Mouse (Mus musculus) urinary bladder, postnatal 0 days (tissue): ENCODE data around the gene Trim21. TPM values are rescaled to one million over a fixed set of nuclear protein-coding genes. Genes with fewer than 3 reads are reported as not detected.

Experiments
- polyA plus RNA-seq: library from polyadenylated mRNA; unstranded; fragments of >200 nt; fragmentation: Nextera tagmentation; extraction: Ambion mirVana; gene quantifications from 2 replicates; pipeline ENCODE4 v1.2.1, GENCODE M21; 2015

Gene Trim21
- polyA plus RNA-seq, result 0.45 and 0.80 TPM in 2 replicates

DNA sequence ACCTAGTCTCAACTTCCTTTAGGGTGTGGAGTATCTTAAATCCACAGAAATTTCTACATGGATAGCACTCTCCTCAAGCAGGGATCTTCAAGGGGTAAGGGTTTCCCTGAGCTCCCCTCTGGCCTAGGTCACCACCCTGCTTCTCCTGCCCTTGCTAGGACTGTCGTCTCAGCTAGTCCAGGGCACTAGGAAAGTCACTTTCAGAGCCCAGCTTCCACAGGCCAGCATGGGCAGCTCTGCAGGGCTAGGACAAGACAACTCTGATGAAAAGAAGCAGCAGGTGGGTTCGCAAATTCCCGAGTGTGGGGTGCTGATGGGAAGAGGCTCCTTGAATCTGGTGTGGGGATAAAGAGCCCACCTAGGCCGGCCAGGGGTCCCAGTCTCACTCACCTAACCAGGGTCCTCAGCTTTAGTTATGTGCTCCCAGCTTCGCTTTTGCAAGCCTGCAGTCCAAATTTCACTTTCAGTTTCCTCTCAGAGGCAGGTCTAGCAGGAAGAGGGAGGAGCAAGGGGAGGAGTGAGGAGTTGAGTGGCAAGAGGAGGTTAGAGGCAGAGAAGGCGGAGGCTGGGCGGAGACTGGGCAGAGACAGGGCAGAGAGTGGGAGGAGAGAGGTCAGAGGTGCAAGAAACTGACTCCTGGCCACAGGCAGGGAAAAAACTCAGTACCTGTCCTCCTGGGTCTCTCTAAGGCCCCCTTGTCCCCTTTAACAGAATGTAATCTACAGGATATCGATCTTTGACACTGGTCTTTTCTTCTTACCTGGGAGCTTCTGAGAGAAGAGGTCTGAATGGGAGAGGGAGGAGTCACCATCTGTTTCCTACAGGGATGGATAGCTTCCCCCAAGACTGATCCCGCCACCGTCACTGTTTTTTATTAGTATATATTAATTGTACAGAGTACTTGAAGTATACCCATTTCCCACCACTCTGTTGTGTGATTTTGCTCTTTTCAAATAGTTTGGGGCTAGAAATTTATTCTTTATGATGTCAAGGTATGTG is at the start of gene Trim21:
Gene Trim21, minus strand, starts transcription at position 488 of the 999 bp plus-strand sequence.

DNA sequence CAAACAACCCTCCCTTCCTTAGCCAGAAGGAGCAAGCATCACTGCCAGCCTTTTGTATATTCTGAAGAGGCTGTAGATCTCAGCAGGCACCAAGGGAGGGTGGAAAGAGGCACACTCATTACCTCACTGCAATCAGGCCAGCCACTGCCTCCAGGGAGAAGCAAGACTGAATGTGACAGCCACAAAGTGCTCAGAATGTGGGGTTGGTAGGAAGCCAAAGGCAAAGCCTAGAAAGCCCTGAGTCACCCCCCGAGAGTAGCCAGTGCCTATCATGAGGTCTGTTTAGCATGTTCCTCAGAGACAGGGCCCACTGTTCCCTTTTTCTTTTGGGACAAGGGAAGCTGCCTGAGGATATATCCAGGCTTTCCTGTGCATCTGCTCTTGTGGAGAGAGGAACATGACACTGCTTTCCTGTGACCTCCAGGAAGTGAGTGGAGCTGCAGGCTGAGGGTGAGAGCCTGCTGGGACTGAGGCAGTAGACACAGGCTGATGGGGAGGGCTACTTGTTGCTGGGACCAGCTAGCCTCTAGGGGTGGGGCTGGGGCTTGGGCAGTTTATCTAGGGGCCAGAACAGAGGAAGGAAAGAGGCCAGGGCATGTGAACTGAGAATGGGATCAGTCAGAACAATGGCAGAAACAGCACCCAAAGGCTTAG is 32.2 kb upstream of the Trim21 start, which contains the start of gene Olfr552:
Gene Olfr552, plus strand, starts transcription at position 393 of the 654 bp plus-strand sequence.

DNA sequence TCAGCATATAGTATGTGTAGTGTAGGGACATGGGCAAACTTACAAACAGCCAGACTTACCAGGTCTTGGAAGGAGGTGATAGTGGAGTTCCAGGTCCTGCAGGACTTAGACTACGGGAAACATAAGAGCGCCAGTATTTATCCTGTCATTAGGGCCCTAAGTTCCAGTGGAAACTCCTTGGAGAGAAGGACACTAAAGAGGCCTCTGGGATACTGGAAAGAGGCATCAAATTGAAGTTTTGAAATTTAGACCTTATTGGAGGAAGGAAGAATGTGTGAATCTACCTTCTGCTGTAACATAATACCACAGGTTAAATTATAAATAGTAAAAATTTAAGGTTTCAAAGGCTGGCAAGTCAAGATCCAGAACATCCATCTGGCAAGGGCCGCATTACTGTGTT is 26.5 kb upstream of the Trim21 start, which contains the start of gene Olfr551:
Gene Olfr551, minus strand, starts transcription at position 101 of the 400 bp plus-strand sequence.

DNA sequence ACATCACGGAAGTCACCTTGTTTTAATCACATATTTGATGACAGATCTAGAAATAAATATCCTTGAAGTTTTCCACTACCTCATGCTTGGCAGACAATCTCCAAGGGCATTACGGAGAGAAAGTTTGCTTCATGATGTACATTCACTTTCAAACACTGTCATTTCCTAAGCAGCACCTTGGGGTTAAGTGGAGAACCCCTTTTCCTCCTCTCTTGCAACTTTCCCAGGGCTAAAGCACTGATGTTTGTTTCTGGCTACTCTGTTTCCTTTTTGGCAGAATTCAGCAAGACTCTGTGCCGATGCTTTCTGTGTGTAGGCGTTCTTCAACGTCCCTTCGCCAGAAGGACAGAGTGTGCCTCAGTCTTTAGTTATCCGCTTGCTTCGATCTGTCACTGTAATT is 5.9 kb upstream of the Trim21 start, which contains the start of gene Olfr550:
Gene Olfr550, plus strand, starts transcription at position 301 of the 400 bp plus-strand sequence.

DNA sequence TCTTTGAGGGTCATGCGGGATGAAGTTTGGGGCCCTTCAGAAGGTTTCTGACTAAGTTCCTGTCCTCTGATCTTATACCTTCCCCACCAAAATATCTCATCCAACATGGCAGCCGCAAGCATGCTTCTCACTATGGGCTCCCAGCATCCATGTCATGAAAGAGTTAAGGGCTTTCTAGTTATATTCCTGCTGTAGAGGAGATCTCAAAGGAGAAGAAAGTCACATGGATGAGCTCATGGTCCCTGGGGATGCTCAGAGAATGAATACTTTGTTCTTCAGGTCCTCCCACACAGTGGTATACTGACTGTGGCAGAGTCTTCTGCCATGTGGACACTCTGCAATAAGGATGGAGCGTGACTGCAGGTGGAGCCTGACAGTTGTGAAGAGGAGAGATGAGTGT is 15.7 kb downstream of the Trim21 start, which contains the start of gene Olfr549:
Gene Olfr549, plus strand, starts transcription at position 301 of the 400 bp plus-strand sequence.

DNA sequence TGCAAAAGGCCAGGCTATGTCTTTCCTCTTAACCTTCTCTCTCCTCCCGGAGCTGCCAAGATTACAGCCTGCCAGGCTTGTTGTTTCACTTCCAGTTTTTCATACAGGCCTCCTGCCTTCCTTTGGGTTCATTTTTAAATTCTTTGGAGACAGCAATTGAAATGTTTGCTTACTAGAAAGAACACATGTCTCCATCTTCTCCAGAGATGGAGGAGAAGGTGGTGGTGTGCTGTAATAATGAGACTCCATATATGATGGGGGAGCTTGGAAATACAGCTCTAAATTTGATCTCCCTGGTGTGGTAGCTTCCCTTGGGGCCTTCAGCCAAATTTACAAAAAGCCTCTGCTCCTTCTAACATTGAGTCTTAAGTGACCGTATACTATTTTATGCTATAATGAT is 24.7 kb downstream of the Trim21 start, which contains the start of gene Olfr548-ps1:
Gene Olfr548-ps1, plus strand, starts transcription at position 301 of the 400 bp plus-strand sequence.

DNA sequence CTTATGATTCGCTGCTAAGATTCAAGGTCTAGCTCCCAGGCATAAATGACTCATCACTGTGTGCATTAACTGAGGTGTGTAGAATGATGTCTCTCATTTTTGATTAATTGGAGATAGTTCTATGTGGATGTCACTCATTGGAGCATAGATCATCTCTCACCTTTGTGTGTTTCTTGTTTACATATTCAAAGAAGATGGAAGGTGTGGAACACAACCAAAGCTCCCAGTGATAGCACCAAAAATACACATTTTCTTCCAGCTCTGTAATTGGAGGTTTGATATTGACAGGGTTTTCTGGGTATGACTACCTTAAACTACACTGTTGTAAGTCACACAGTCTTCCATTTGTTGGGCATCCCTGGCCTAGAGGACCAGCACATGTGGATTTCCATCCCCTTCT is 30.8 kb downstream of the Trim21 start, which contains the start of gene Olfr547:
Gene Olfr547, plus strand, starts transcription at position 301 of the 400 bp plus-strand sequence.

Other genes with a start within 250 kb of the Trim21 start
- 45.5 and 58.6 TPM in 2 replicates for gene Rrm1, start 123.8 kb downstream of the Trim21 start, polyA plus RNA-seq
- 0.15 and 0.28 TPM in 2 replicates for gene Olfr543, start 83.8 kb downstream of the Trim21 start, polyA plus RNA-seq
- 0.05 TPM in 2 replicates for gene Olfr544, start 77.2 kb downstream of the Trim21 start, polyA plus RNA-seq
- gene Olfr545, start 65.9 kb downstream of the Trim21 start, polyA plus RNA-seq, result not detected in 2 replicates
- gene Olfr547, start 30.7 kb downstream of the Trim21 start, polyA plus RNA-seq, result not detected in 2 replicates
- gene Olfr548-ps1, start 24.6 kb downstream of the Trim21 start, polyA plus RNA-seq, result not detected in 2 replicates
- not detected in 2 replicates for gene Olfr549, start 15.6 kb downstream of the Trim21 start, polyA plus RNA-seq
- gene Olfr550, start 6.0 kb upstream of the Trim21 start, polyA plus RNA-seq, result not detected in 2 replicates
- not detected in 2 replicates for gene Olfr551, start 26.4 kb upstream of the Trim21 start, polyA plus RNA-seq
- not detected in 2 replicates for gene Olfr552, start 32.3 kb upstream of the Trim21 start, polyA plus RNA-seq
- not detected in 2 replicates for gene Olfr553, start 52.7 kb upstream of the Trim21 start, polyA plus RNA-seq
- gene Olfr554, start 72.9 kb upstream of the Trim21 start, polyA plus RNA-seq, result not detected in 2 replicates
- not detected in 2 replicates for gene Olfr555, start 93.3 kb upstream of the Trim21 start, polyA plus RNA-seq
- gene Olfr556, start 99.4 kb upstream of the Trim21 start, polyA plus RNA-seq, result not detected in 2 replicates
- 17.6 and 21.1 TPM in 2 replicates for gene Trim68, start 121.8 kb upstream of the Trim21 start, polyA plus RNA-seq
- gene Olfr557, start 130.4 kb upstream of the Trim21 start, polyA plus RNA-seq, result not detected in 2 replicates
- 0.28 and 0.49 TPM in 2 replicates for gene Olfr558, start 136.7 kb upstream of the Trim21 start, polyA plus RNA-seq
- gene Olfr33, start 153.6 kb upstream of the Trim21 start, polyA plus RNA-seq, result not detected in 2 replicates
- not detected in 2 replicates for gene Olfr559, start 162.0 kb upstream of the Trim21 start, polyA plus RNA-seq
- gene Olfr560, start 193.9 kb upstream of the Trim21 start, polyA plus RNA-seq, result 0.11 TPM in 1 of 2 replicates, not detected in the other
- 5.3 and 6.3 TPM in 2 replicates for gene Olfr78, start 194.0 kb upstream of the Trim21 start, polyA plus RNA-seq
- gene Olfr561, start 205.7 kb upstream of the Trim21 start, polyA plus RNA-seq, result not detected in 2 replicates
- not detected in 2 replicates for gene Olfr564, start 238.0 kb upstream of the Trim21 start, polyA plus RNA-seq